Comparison of ENCODE assay signal across 24 mouse cellular contexts in the genomic region with DNA sequence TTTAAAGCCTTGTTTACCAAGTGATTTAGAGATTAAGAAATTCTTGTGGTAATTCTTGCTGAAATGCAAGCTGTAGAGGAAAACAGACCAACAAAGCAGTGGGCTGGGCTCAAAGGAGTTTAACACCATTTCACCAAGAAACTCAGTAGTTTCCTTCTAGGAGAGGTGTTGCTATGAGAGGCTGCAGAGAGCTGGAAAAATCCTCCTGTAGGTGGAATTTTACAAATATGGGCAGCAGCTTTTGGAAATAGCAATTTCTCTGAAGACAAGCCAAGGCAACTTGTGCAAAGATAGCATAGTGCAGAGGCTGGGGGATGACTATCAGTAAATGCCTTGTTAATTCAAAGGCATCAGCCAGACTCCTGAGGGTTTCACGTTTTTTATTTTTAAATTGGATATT. TPM values are rescaled to one million over a fixed set of nuclear protein-coding genes. Genes with fewer than 3 reads are reported as not detected.
A peak's percentile ranks its signal among the peaks of the same experiment; 100 is the strongest.
DNase-seq lines count a peak whose midpoint lies in the region; ATAC-seq lines count a peak whose summit lies in the region.
"Had no signal": no experiment of that assay in that cellular context is flagged by ENCODE, and none has a peak within 500 bp of the region (broad histone marks: within the 10 kb centered on the region; RNA-seq: fewer than 3 reads in every experiment).

No protein-coding gene starts in this region.

- H3K9me3 ChIP-seq in hindbrain, embryonic 14.5 days (ENCODE audit: control insufficient read depth, low read length), result no peaks in the 10 kb centered on the region
- H3K9me3 ChIP-seq in hindbrain, embryonic 12.5 days (replicated peaks), result no peaks in the 10 kb centered on the region
- H3K9me3 ChIP-seq: embryonic facial prominence, embryonic 13.5 days; embryonic facial prominence, embryonic 15.5 days; forebrain, embryonic 10.5 days; forebrain, embryonic 12.5 days had no signal

- no peak for ATAC-seq in hindbrain, embryonic 14.5 days (ENCODE audit: low FRiP score)
- no peak for ATAC-seq in hindbrain, embryonic 12.5 days (ENCODE audit: low FRiP score)
- ATAC-seq: forebrain, embryonic 14.5 days; forebrain, embryonic 16.5 days had no signal

- no peak overlapping the region for H3K4me3 ChIP-seq in hindbrain, embryonic 14.5 days (replicated peaks; ENCODE audit: low read length)
- no peak overlapping the region for H3K4me3 ChIP-seq in hindbrain, embryonic 12.5 days
- H3K4me3 ChIP-seq: embryonic facial prominence, embryonic 13.5 days; embryonic facial prominence, embryonic 15.5 days; erythroblast, embryonic 14.5 days; forebrain, embryonic 10.5 days; forebrain, embryonic 12.5 days had no signal

- H3K4me1 ChIP-seq in hindbrain, embryonic 14.5 days (replicated peaks; ENCODE audit: control insufficient read depth, insufficient read depth, low read length), result peaks cover 9% of the 10 kb centered on the region
- H3K4me1 ChIP-seq in hindbrain, embryonic 12.5 days, result peaks cover 13% of the 10 kb centered on the region

- no peak overlapping the region for H3K27ac ChIP-seq in hindbrain, embryonic 14.5 days
- no peak overlapping the region for H3K27ac ChIP-seq in hindbrain, embryonic 12.5 days
- H3K27ac ChIP-seq: embryonic facial prominence, embryonic 13.5 days; embryonic facial prominence, embryonic 15.5 days; forebrain, embryonic 10.5 days; forebrain, embryonic 12.5 days had no signal

- no peaks in the 10 kb centered on the region for H3K36me3 ChIP-seq in hindbrain, embryonic 14.5 days (replicated peaks; ENCODE audit: control insufficient read depth, insufficient read depth)
- no peaks in the 10 kb centered on the region for H3K36me3 ChIP-seq in hindbrain, embryonic 12.5 days
- H3K36me3 ChIP-seq: embryonic facial prominence, embryonic 13.5 days; embryonic facial prominence, embryonic 15.5 days; forebrain, embryonic 10.5 days; forebrain, embryonic 12.5 days had no signal

- H3K27me3 ChIP-seq in hindbrain, embryonic 14.5 days (ENCODE audit: control insufficient read depth, insufficient read depth, low read length), result no peaks in the 10 kb centered on the region
- 0 out of 2 replicates have a peak, but pooled peaks cover 3% of the 10 kb centered on the region for H3K27me3 ChIP-seq in hindbrain, embryonic 12.5 days
- H3K27me3 ChIP-seq: embryonic facial prominence, embryonic 13.5 days; embryonic facial prominence, embryonic 15.5 days had no signal

- no peak overlapping the region for H3K4me2 ChIP-seq in hindbrain, embryonic 14.5 days (replicated peaks)
- H3K4me2 ChIP-seq in hindbrain, embryonic 12.5 days (replicated peaks), result no peak overlapping the region
- H3K4me2 ChIP-seq: embryonic facial prominence, embryonic 13.5 days; embryonic facial prominence, embryonic 15.5 days; forebrain, embryonic 12.5 days had no signal

- WGBS in hindbrain, embryonic 14.5 days, result 43% methylated on average over 1 of the region's 1 CpGs
- WGBS in hindbrain, embryonic 12.5 days, result 76% methylated on average over 1 of the region's 1 CpGs

- peak; percentile 30 to 39 for DNase-seq in frontal cortex, adult 2 months (ENCODE audit: extremely low spot score in 1 of 2, low spot score in 1 of 2)
- DNase-seq in frontal cortex, postnatal 10 days (ENCODE audit: low spot score in 2 of 2), result no peak
- peak; percentile 22 for DNase-seq in hindbrain, embryonic 14.5 days (ENCODE audit: low spot score)
- peak; percentile 25 for DNase-seq in right cerebral cortex, adult 18-20 months
- no peak for DNase-seq in right cerebral cortex, postnatal 10 days (ENCODE audit: low spot score in 2 of 2)
- peak; percentile 62 for DNase-seq in telencephalon, adult 2 months (ENCODE audit: low read depth, low spot score)
- no peak for DNase-seq in cerebellum, adult 18-20 months
- DNase-seq: adrenal gland, adult 2 months; adrenal gland, postnatal 10 days; adrenal gland, postnatal 25 days; cerebellum, adult 11-12 months; cerebellum, adult 8-10 months; cerebellum, adult 9-11 months; cerebellum, postnatal 14 days; cerebellum, postnatal 36 days; embryo, embryonic 11 days had no signal

- no peak overlapping the region for H3K9ac ChIP-seq in hindbrain, embryonic 14.5 days
- H3K9ac ChIP-seq in hindbrain, embryonic 12.5 days, result no peak overlapping the region
- H3K9ac ChIP-seq: embryonic facial prominence, embryonic 13.5 days; embryonic facial prominence, embryonic 15.5 days; forebrain, embryonic 12.5 days had no signal

RNA-seq across cellular contexts. Expression of a gene that starts 3.3 kb away (rescaled TPM):
- polyA plus RNA-seq in frontal cortex, adult 2 months (2012; rRNA removed), result 75.0 and 80.5 TPM in 2 replicates
- polyA plus RNA-seq in hindbrain, embryonic 14.5 days (2014; fragmentation: Nextera tagmentation; extraction: Ambion mirVana), result 186 and 209 TPM in 2 replicates
- polyA plus RNA-seq in hindbrain, embryonic 12.5 days (2016; fragmentation: Nextera tagmentation; extraction: Ambion mirVana), result 163 and 182 TPM in 2 replicates

RNA-seq across cellular contexts. Expression of a gene that starts 29.3 kb away (rescaled TPM):
- 3.9 and 7.4 TPM in 2 replicates for polyA plus RNA-seq in frontal cortex, adult 2 months (2012; rRNA removed)
- 1.2 TPM in 2 replicates for polyA plus RNA-seq in hindbrain, embryonic 14.5 days (2014; fragmentation: Nextera tagmentation; extraction: Ambion mirVana)
- 0.30 and 0.79 TPM in 2 replicates for polyA plus RNA-seq in hindbrain, embryonic 12.5 days (2016; fragmentation: Nextera tagmentation; extraction: Ambion mirVana)

RNA-seq across cellular contexts. Expression of a gene that starts 40.9 kb away (rescaled TPM):
- 14.7 and 15.8 TPM in 2 replicates for polyA plus RNA-seq in frontal cortex, adult 2 months (2012; rRNA removed)
- polyA plus RNA-seq in hindbrain, embryonic 14.5 days (2014; fragmentation: Nextera tagmentation; extraction: Ambion mirVana), result 8.2 and 9.0 TPM in 2 replicates
- polyA plus RNA-seq in hindbrain, embryonic 12.5 days (2016; fragmentation: Nextera tagmentation; extraction: Ambion mirVana), result 9.6 and 10.9 TPM in 2 replicates

Comparison
In these comparisons a context has a peak if more than half of its experiments do, and no peak if none do; other contexts are left out.
1. DNase-seq: peak in frontal cortex, adult 2 months (2 of 2), hindbrain, embryonic 14.5 days (single experiment), right cerebral cortex, adult 18-20 months (single experiment) and telencephalon, adult 2 months (single experiment); none in frontal cortex, postnatal 10 days (0 of 2), right cerebral cortex, postnatal 10 days (0 of 2) and cerebellum, adult 18-20 months (0 of 2).